Mouse (Mus musculus): ENCODE measurements around the gene Pole4. TPM values are rescaled to one million over a fixed set of nuclear protein-coding genes. Genes with fewer than 3 reads are reported as not detected.

Pole4 gene
- polyA plus RNA-seq, 1 experiment from 2014 or later, result 120 TPM

GRCm38 (mm10) chr6:82585396-82585795 is 119.8 kb downstream of the Pole4 start:
- Histone ChIP-seq H3K4me3 (ENCODE audit: low read length) (no peak overlapping the region), H3K27ac (ENCODE audit: low read depth, low read length) (no peak overlapping the region), H3K27me3 (ENCODE audit: control insufficient read depth, insufficient read depth, low read length) (no peaks in the 10 kb centered on the region), H3K4me2 (replicated peaks; ENCODE audit: low read depth, low read length) (no peak overlapping the region), H3K36me3 (ENCODE audit: control insufficient read depth, insufficient read depth, low read length) (no peaks in the 10 kb centered on the region), H3K9me3 (ENCODE audit: control insufficient read depth, low read length) (no peaks in the 10 kb centered on the region), H3K9ac (ENCODE audit: low read depth, low read length) (no peak overlapping the region), H3K4me1 (ENCODE audit: control insufficient read depth, insufficient read depth, low read length) (no peaks in the 10 kb centered on the region; the same call in 1 of the 2 replicates)
- ATAC-seq (ENCODE audit: low FRiP score, low TSS enrichment), result no peak
- WGBS, result 58% methylated on average over 5 of the region's 6 CpGs

- Histone ChIP-seq H3K36me3 (ENCODE audit: control insufficient read depth, insufficient read depth, low read length) (no peaks in the 10 kb centered on the region), H3K9me3 (ENCODE audit: control insufficient read depth, low read length) (no peaks in the 10 kb centered on the region), H3K27me3 (ENCODE audit: control insufficient read depth, insufficient read depth, low read length) (no peaks in the 10 kb centered on the region), H3K4me2 (replicated peaks; ENCODE audit: low read depth, low read length) (no peak overlapping the region), H3K27ac (ENCODE audit: low read depth, low read length) (no peak overlapping the region), H3K4me3 (ENCODE audit: low read length) (no peak overlapping the region), H3K4me1 (ENCODE audit: control insufficient read depth, insufficient read depth, low read length) (no peaks in the 10 kb centered on the region), H3K9ac (ENCODE audit: low read depth, low read length) (no peak overlapping the region)
- ATAC-seq (ENCODE audit: low FRiP score, low TSS enrichment), result no peak
- WGBS, result 85% methylated on average over 5 of the region's 5 CpGs
These were observed 129.7 kb downstream of the Pole4 start for GRCm38 (mm10) chr6:82575445-82575844.

Other genes starting within 250 kb of the Pole4 start
- gene Hk2, start 69.1 kb upstream of the Pole4 start, polyA plus RNA-seq (2014; fragmentation: Nextera tagmentation; extraction: Ambion mirVana), result 28.0 TPM in 2 replicates
- gene Sema4f, start 234.4 kb upstream of the Pole4 start, polyA plus RNA-seq (2014; fragmentation: Nextera tagmentation; extraction: Ambion mirVana), result 0.57 and 0.87 TPM in 2 replicates
- gene M1ap, start 241.5 kb upstream of the Pole4 start, polyA plus RNA-seq (2014; fragmentation: Nextera tagmentation; extraction: Ambion mirVana), result 0.28 and 0.77 TPM in 2 replicates